Mouse (Mus musculus): Measurements from ENCODE around the gene Cacng2. TPM values are rescaled to one million over a fixed set of nuclear protein-coding genes. Genes with fewer than 3 reads are reported as not detected.

The Cacng2 gene
- polyA plus RNA-seq (2016; fragmentation: Nextera tagmentation; extraction: Ambion mirVana): 2.2 and 2.5 TPM in 2 replicates

DNA sequence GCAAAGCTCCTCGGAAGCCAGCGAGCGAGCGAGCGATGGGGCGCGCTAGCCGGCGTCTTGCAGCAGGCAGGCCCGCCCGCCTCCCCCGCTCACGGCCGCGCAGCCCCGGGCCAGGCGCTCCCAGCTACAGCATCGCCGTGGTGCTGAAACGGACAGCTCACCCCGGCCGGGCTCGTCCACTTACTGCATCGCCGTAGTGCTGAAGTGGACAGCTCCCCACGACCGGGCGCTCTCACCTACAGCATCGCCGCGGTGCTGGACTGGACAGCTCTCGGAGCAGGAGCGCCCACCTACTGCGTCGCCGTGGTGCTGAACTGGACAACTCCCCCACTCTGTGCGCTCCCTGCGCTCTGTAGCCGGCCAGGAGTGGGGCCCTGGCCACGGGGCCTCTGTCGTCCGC is at the start of gene Cacng2:
Gene Cacng2, minus strand, starts transcription at position 325 of the 400 bp plus-strand sequence.
- H3K27ac ChIP-seq: peak within 1 kb of the TSS; percentile 54

DNA sequence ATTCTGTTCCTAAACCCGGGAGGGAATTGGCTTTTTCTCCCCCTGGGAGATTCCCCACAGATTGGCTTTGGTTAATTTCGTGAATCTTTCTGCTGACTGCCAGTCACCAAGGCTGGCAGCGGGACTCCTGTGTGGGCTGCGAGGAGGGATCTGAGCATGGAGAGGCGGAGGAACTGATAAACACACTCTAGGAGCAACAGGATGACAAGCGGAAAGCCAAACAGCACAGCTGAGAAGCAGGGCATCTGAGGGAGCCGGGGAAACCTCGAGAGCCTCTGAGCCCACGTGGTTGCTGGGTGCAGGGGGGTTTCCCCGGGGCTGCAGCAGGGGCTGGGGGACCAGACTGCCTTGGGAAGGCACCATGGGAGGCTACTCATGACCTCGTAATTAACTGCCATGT is 49.7 kb upstream of the Cacng2 start:
- Histone ChIP-seq H3K4me2 (no peak overlapping the region), H3K36me3 (replicated peaks) (peaks cover 40% of the 10 kb centered on the region), H3K27ac (no peak overlapping the region), H3K9ac (peak overlapping the region; percentile 33; the same call in 1 of the 2 replicates), H3K9me3 (no peaks in the 10 kb centered on the region), H3K27me3 (no peaks in the 10 kb centered on the region), H3K4me3 (replicated peaks) (no peak overlapping the region), H3K4me1 (peaks cover 19% of the 10 kb centered on the region)
- ATAC-seq (ENCODE audit: low FRiP score): no peak
- WGBS: 87% methylated on average over 11 of the region's 11 CpGs

More for the DNA sequence above, at the start of gene Cacng2:
- Histone ChIP-seq H3K27me3 (peaks cover 46% of the 10 kb centered on the region), H3K9me3 (no peaks in the 10 kb centered on the region), H3K4me1 (peaks cover 20% of the 10 kb centered on the region), H3K4me3 (replicated peaks) (peak within 1 kb of the TSS; percentile 46), H3K36me3 (replicated peaks) (no peaks in the 10 kb centered on the region), H3K4me2 (peak within 1 kb of the TSS; percentile 63), H3K9ac (peak within 1 kb of the TSS; percentile 53)
- ATAC-seq (ENCODE audit: low FRiP score): peak; percentile 90
- whole genome bisulfite sequencing: 0% methylated on average over 35 of the region's 42 CpGs

DNA sequence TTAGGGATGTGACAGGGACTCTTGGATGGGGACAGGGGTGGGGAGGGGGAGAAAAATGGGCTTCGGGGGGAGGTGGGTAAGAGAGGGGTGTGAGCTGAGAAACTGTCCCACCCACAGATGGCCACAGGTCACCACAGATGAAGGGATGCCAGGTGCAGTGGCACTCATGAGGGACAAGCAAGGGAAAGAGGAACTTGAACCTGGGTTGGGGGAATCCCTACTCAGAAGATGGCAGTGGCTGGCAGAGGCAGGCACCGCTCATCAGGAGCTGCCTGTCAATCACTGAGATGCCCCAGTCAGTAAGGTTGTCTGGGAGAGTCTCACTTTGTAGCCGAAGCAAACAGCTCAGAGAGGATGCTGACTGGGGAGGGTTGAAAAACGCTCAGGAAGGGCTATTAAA is 45.5 kb upstream of the Cacng2 start:
- Histone ChIP-seq H3K9ac (no peak overlapping the region), H3K27me3 (no peaks in the 10 kb centered on the region), H3K4me1 (no peaks in the 10 kb centered on the region; the same call in 1 of the 2 replicates), H3K4me2 (no peak overlapping the region), H3K27ac (no peak overlapping the region), H3K4me3 (replicated peaks) (no peak overlapping the region), H3K9me3 (no peaks in the 10 kb centered on the region), H3K36me3 (replicated peaks) (peaks cover 72% of the 10 kb centered on the region)
- WGBS: 84% methylated on average over 4 of the region's 4 CpGs
- no peak for ATAC-seq (ENCODE audit: low FRiP score)

DNA sequence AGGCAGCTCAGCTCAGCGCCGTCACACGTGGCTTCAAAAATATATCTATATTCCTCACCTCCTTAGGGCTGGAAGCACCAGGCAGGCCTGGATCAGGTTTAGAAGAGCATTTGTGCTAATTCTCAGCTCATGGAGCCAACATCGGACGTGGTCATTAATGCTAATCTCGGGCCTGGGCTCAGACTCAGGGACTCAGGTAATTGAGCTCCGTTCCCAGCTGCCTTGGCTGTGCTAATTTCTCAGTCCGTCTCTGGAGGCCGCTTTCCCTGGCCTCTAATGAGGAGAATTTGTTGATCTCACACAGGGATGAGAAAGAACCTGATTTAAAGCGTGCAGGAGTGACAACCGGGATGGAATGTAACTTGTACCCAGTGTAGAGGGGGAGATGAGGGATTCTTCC is 44.6 kb upstream of the Cacng2 start:
- Histone ChIP-seq H3K4me1 (no peaks in the 10 kb centered on the region; the same call in 1 of the 2 replicates), H3K9ac (no peak overlapping the region), H3K4me2 (no peak overlapping the region), H3K27me3 (no peaks in the 10 kb centered on the region), H3K9me3 (no peaks in the 10 kb centered on the region), H3K4me3 (replicated peaks) (no peak overlapping the region), H3K36me3 (replicated peaks) (peaks cover 79% of the 10 kb centered on the region), H3K27ac (no peak overlapping the region)
- peak; percentile 20; the same call in 1 of the 2 replicates for ATAC-seq (ENCODE audit: low FRiP score)
- WGBS: 76% methylated on average over 11 of the region's 11 CpGs

DNA sequence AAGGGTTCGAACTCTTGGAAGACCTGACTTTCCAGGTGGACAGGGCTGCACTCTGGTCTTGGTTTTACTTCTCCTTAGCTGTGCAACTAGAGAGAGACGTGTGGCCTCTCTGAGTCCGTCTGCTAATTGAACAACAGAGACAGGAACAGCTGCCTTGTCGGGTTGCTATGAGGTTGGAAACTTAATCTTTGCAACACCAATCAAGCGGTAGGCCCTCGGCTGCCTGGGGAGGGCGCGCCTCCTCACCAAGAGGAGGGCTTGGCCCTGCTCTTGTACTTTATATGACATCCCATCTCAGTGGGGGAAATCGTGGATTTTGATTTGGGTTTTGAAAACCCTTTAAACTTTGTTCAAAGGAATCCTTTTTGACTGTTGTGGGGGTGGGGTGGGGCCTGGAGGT is 42.1 kb upstream of the Cacng2 start:
- Histone ChIP-seq H3K9ac (no peak overlapping the region), H3K4me3 (replicated peaks) (no peak overlapping the region), H3K4me2 (no peak overlapping the region), H3K9me3 (no peaks in the 10 kb centered on the region), H3K27me3 (no peaks in the 10 kb centered on the region), H3K36me3 (replicated peaks) (peaks cover 71% of the 10 kb centered on the region), H3K4me1 (no peaks in the 10 kb centered on the region; the same call in 1 of the 2 replicates), H3K27ac (0 out of 2 replicates have a peak overlapping the region, but pooled peaks have one; percentile 8)
- WGBS: 87% methylated on average over 9 of the region's 9 CpGs
- no peak for ATAC-seq (ENCODE audit: low FRiP score)

DNA sequence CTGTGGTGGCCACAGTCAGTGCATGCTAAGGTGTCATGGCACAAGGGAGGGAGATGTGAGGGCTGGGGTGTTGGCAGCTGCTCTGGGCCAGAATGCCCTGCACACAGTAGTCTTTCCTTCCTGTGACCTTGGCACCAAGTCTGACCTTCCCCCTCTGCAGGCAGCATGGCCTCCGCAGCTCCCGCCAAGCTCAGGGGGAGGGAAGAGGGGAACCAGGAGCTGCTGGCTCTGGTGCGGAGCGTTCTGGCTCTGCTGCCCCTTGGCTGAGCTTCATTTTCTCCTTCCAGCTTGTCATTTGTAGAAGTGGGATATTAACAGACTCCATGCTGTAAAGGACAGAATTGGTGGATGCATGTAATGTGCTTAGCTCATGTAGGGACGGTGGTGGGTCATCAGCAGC is 38.5 kb upstream of the Cacng2 start:
- peaks cover 4% of the 10 kb centered on the region; the same call in 1 of the 2 replicates for H3K4me1 ChIP-seq
- peaks cover 38% of the 10 kb centered on the region for H3K36me3 ChIP-seq (replicated peaks)
- H3K27me3 ChIP-seq: no peaks in the 10 kb centered on the region
- H3K4me3 ChIP-seq (replicated peaks): no peak overlapping the region
- no peak for ATAC-seq (ENCODE audit: low FRiP score)
- H3K9me3 ChIP-seq: no peaks in the 10 kb centered on the region
- H3K27ac ChIP-seq: no peak overlapping the region
- WGBS: 88% methylated on average over 5 of the region's 5 CpGs
- H3K4me2 ChIP-seq: no peak overlapping the region
- H3K9ac ChIP-seq: no peak overlapping the region

DNA sequence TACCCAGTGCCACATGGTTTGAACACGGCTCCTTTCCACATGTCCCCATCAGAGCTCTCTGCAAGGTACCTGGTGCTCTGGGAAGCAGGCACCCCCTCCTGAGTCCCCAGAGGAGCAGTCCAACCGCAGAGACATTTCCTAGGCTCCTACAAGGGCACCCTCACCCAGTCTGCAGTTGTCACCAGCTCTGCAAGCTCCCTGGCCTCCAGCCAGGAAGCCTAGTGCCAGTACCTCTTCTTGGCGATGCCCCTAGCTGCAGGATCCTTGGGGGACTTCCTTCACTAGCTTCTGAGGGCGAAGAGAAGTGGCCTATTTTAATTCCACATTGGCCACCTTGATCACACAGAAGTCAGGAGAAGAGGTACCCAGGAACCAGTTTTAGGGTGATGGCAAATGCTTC is 38.0 kb upstream of the Cacng2 start:
- no peak for ATAC-seq (ENCODE audit: low FRiP score)

DNA sequence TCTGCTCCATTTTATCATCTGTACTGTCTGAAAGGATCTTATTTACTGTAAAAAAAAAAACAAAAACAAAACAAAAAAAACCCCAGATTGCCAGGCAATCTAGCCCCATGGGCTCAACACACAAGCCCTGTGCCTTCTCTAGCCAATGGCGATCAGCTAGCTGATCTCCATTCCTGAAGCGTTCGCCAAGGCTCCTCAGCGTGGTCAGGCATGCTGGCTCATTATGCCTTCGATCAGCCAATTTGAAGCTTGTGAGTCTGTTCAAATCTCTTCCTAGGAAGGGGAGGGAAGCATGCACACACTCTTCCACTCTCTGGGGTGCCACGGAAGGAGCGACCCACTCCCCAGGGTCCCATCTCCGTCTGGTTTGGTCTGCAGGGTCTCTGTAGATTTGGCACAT is 37.5 kb upstream of the Cacng2 start:
- Histone ChIP-seq H3K27me3 (no peaks in the 10 kb centered on the region), H3K9ac (no peak overlapping the region), H3K4me1 (peaks cover 8% of the 10 kb centered on the region; the same call in 1 of the 2 replicates), H3K27ac (no peak overlapping the region), H3K4me2 (no peak overlapping the region), H3K4me3 (replicated peaks) (no peak overlapping the region), H3K9me3 (no peaks in the 10 kb centered on the region), H3K36me3 (replicated peaks) (peaks cover 28% of the 10 kb centered on the region)
- 82% methylated on average over 8 of the region's 8 CpGs for WGBS
- ATAC-seq (ENCODE audit: low FRiP score): no peak

More for the DNA sequence above, 38.0 kb upstream of the Cacng2 start:
- Histone ChIP-seq H3K27ac (no peak overlapping the region), H3K4me3 (replicated peaks) (no peak overlapping the region), H3K27me3 (no peaks in the 10 kb centered on the region), H3K9me3 (no peaks in the 10 kb centered on the region), H3K9ac (no peak overlapping the region), H3K4me2 (no peak overlapping the region), H3K4me1 (peaks cover 8% of the 10 kb centered on the region; the same call in 1 of the 2 replicates), H3K36me3 (replicated peaks) (peaks cover 33% of the 10 kb centered on the region)
- 74% methylated on average over 4 of the region's 4 CpGs for WGBS

DNA sequence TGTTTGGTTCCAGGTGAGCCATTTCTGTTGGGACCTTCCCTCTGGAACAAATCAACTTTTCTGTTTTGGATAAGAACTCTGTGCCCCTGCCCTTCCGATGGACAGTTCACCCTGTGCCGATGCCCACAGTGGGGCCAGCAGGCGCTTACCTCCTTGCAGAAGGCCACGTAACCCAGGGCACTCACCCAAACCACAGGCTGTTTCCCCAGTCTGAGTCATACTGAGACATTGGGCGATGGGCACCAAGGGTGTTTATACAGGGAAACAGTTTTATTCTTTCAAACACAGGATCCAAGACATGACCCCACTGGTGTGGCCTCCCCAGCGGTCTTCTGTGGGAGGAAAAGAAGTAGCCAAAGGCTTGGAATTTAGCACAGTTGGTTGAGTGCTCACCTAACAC is 35.6 kb upstream of the Cacng2 start:
- 90% methylated on average over 6 of the region's 6 CpGs for WGBS
- Histone ChIP-seq H3K27ac (no peak overlapping the region), H3K4me1 (peaks cover 8% of the 10 kb centered on the region; the same call in 1 of the 2 replicates), H3K9me3 (no peaks in the 10 kb centered on the region), H3K4me3 (replicated peaks) (no peak overlapping the region), H3K27me3 (no peaks in the 10 kb centered on the region), H3K4me2 (no peak overlapping the region), H3K9ac (no peak overlapping the region), H3K36me3 (replicated peaks) (peaks cover 13% of the 10 kb centered on the region)
- ATAC-seq (ENCODE audit: low FRiP score): no peak

DNA sequence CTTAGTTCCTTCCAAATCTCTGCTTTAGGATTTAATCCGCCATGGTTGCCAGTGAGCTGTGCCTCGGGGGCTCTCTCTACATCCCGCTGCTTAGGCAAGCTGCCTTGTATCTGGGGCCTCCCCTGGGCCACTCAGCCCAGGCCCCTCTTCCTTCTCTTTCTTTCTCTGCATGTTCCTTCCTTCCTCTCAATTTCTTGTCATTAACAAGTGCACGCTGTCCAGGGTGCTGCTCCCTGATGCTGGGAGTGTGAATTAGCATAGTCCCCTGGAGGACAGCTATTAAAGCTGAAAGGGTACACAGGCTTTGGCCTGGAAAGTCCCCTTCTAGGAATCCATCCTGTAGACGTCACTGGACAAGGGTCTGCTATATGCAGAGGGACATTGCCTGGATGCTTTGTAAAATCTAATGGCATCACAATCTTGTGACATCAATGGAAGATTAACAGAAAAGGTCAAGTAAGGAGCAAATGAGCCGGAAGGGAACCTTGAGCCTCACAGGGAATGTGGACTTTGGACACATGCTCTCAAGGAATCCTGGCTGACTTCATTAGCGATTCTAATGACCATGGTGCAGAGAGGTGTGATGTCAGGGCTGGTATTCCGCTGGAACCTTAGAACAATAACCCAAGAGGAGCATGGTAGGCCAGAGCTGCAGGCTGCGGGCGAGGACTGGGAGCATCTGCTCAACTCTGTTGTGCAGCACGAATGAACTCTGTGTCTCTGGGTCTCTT is 33.4 kb upstream of the Cacng2 start:
- H3K9ac ChIP-seq: no peak overlapping the region
- WGBS: 47% methylated on average over 11 of the region's 11 CpGs
- H3K4me3 ChIP-seq (replicated peaks): no peak overlapping the region
- H3K4me1 ChIP-seq: peaks cover 8% of the 10 kb centered on the region; the same call in 1 of the 2 replicates
- no peaks in the 10 kb centered on the region for H3K9me3 ChIP-seq
- ATAC-seq (ENCODE audit: low FRiP score): no peak
- H3K27ac ChIP-seq: no peak overlapping the region
- 0 out of 2 replicates have a peak, but pooled peaks cover 6% of the 10 kb centered on the region for H3K27me3 ChIP-seq
- no peak overlapping the region for H3K4me2 ChIP-seq
- H3K36me3 ChIP-seq (replicated peaks): no peaks in the 10 kb centered on the region

DNA sequence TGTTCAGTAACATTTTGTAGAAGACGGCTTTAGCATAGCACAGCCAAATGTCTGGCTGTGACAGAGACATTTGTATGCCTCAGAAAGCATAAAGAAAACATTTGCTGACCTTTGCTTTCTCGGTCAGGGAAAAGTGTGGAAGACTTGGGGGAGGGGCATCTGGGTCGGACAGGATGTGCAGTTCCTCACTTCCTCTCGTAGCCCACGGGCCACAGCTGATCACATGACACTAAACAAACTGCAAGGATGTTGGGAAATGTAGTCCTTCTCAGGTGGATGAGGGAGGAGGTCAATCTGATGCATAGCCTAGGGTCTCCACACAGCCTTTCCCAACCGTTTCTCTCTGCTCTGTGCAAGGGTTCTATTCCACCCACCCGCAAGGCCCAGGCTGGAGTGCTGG is 28.7 kb upstream of the Cacng2 start:
- Histone ChIP-seq H3K36me3 (replicated peaks) (no peaks in the 10 kb centered on the region), H3K4me1 (peaks cover 6% of the 10 kb centered on the region; the same call in 1 of the 2 replicates), H3K4me3 (replicated peaks) (no peak overlapping the region), H3K27me3 (0 out of 2 replicates have a peak, but pooled peaks cover 6% of the 10 kb centered on the region), H3K27ac (no peak overlapping the region), H3K9me3 (no peaks in the 10 kb centered on the region), H3K4me2 (no peak overlapping the region), H3K9ac (no peak overlapping the region)
- no peak for ATAC-seq (ENCODE audit: low FRiP score)
- 83% methylated on average over 7 of the region's 7 CpGs for WGBS

DNA sequence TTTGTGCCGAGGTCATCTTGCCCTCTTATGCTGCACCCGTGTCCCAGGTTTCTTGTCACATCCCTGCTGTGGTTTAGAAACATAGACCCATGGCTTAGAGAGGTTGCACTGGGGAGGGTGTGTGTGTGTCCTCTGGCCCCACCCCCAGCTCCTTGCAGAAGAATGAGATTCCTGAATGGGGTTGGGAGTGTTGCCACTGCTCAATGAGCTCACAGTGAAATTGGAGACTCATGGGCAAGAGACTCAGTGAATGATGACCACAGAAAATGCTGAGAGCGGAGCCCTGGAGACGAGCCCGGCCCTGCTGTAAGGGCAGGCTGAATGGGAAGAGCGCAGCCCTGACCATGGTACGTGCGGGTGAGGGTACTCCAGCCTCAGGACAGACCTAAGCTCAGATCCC is 20.4 kb upstream of the Cacng2 start:
- Histone ChIP-seq H3K27me3 (peaks cover 6% of the 10 kb centered on the region; the same call in 1 of the 2 replicates), H3K36me3 (replicated peaks) (no peaks in the 10 kb centered on the region), H3K9ac (no peak overlapping the region), H3K4me1 (no peaks in the 10 kb centered on the region), H3K27ac (no peak overlapping the region), H3K9me3 (no peaks in the 10 kb centered on the region), H3K4me2 (no peak overlapping the region), H3K4me3 (replicated peaks) (no peak overlapping the region)
- ATAC-seq (ENCODE audit: low FRiP score): no peak
- 55% methylated on average over 8 of the region's 8 CpGs for WGBS

DNA sequence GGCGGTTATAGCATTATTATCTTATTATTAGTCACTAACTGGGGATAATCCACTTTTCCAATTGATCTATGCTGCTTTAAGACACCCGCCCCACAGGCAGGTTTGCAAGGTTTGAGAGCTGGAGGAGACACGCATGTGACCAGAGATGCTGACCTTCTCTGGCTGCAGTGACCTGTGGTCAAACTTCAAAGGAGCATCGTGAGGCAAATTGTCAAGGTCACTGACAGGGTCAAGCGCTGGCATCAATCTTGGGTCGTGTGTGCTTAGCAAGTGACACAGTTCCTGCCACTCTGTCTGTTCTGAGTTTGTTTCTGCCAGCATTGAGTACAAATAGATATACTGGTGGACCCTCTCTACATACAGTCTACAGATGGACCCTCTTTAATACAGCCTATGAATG is 14.8 kb upstream of the Cacng2 start:
- no peaks in the 10 kb centered on the region for H3K36me3 ChIP-seq (replicated peaks)
- no peaks in the 10 kb centered on the region for H3K9me3 ChIP-seq
- ATAC-seq (ENCODE audit: low FRiP score): no peak
- peaks cover 6% of the 10 kb centered on the region; the same call in 1 of the 2 replicates for H3K27me3 ChIP-seq
- H3K4me1 ChIP-seq: peaks cover 11% of the 10 kb centered on the region; the same call in 1 of the 2 replicates
- H3K4me3 ChIP-seq (replicated peaks): no peak overlapping the region
- no peak overlapping the region for H3K27ac ChIP-seq
- 62% methylated on average over 6 of the region's 6 CpGs for WGBS
- H3K4me2 ChIP-seq: no peak overlapping the region
- H3K9ac ChIP-seq: no peak overlapping the region
